Mouse (Mus musculus) adrenal gland, postnatal 0 days (tissue): ENCODE results near the gene Duxbl3. TPM values are rescaled to one million over a fixed set of nuclear protein-coding genes. Genes with fewer than 3 reads are reported as not detected.

Experiments
- polyA plus RNA-seq: library from polyadenylated mRNA; unstranded; fragments of >200 nt; fragmentation: Nextera tagmentation; extraction: Ambion mirVana; gene quantifications from 2 replicates; pipeline ENCODE4 v1.2.1, GENCODE M21; 2015

Duxbl3 gene
- 0.81 and 1.5 TPM in 2 replicates for polyA plus RNA-seq

DNA sequence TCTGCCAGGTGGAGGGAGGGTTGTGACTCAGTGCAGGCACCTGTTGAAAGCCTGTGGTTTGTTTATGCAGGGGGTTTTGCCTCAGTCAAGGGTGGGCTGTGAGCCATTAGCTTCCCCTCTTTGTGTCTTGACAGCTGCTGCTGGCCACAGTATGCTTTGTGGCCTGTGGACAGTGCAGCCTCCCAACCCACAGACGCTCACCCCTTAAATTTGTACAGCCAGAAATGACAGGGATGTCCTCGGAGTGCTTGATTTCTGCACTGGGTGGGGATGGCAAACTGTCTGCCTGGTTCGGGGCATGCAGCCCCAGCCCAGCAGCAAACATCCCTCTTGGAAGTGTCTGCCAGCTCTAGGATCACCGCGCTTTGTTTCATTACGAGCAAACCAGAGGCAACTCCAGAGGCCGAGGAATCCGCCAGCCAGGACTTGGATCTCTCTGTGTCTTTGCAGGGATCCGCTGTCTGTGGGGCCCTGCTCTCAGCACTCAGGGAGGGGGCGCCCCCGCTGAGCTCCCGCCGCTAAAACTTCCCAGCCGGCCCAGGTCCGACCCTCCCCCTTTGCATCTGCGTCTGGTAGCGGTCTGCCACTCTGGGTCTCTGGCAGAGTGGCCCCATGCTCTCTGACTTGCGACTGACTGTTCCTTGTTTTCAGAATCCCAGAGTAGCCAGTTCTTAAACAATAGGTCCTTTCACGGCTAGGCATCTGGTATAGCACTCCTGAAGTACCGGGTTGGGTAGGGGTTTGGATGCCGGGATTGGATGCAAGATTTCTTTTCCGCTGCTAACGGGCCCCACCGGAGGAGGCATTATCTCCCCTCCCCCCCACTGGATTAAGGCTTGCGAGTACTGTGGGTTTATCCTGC is at the start of gene Duxbl3:
Gene Duxbl3 (plus strand): TSS at position 207 of the 862 bp plus-strand sequence.

Other genes with a start within 250 kb of the Duxbl3 start
- 99.0 and 234 TPM in 2 replicates for gene Gm9780, start 215.3 kb upstream of the Duxbl3 start, polyA plus RNA-seq
- gene Tmem254c, start 190.6 kb upstream of the Duxbl3 start, polyA plus RNA-seq, result 26.4 and 33.1 TPM in 2 replicates
- gene Cphx2, start 176.4 kb upstream of the Duxbl3 start, polyA plus RNA-seq, result not detected in 2 replicates
- gene Cphx3, start 175.7 kb upstream of the Duxbl3 start, polyA plus RNA-seq, result 0.11 TPM in 1 of 2 replicates, not detected in the other
- gene Duxbl2, start 139.6 kb upstream of the Duxbl3 start, polyA plus RNA-seq, result not detected in 2 replicates
- 131 and 280 TPM in 2 replicates for gene Plac9b, start 75.5 kb upstream of the Duxbl3 start, polyA plus RNA-seq
- 24.7 and 25.0 TPM in 2 replicates for gene Tmem254b, start 50.9 kb upstream of the Duxbl3 start, polyA plus RNA-seq